Mouse (Mus musculus): ENCODE results near the gene Snx6.

GRCm38 (mm10) chr12:54760676-54761075, 34.8 kb downstream of the Snx6 start:
- TF ChIP-seq POLR2A (IDR thresholded peaks at IDR 0.05; ENCODE audit: control insufficient read depth, low read depth, low read length) (no peak), CTCF (IDR thresholded peaks at IDR 0.05; ENCODE audit: control insufficient read depth, insufficient read depth, insufficient replicate concordance, low read depth, low read length) (no peak)
